Mouse (Mus musculus) layer of hippocampus, adult 2 months (tissue): ENCODE measurements at regions not wholly inside any gene's neighbourhood (a gene's known extent, or its start where the extent isn't known, plus 50 kb on each side); places are given as distances from the start of the nearest gene placed in this dataset.
"Not testable (repeated sequence)": the region's sequence is repeated elsewhere in the genome, so short reads cannot be mapped to it uniquely, and the experiment has no call there.

Source experiments
- DNase-seq, 2 experiments: peaks; one replicate each; pipeline ENCODE4 v3.0.0; 2022; ENCODE audit warnings: low spot score in 2 of 2
- H3K27ac ChIP-seq: fragments of 200-600 bp; 2 replicates; pipeline ENCODE4 v1.8.1; 2022
- H3K4me3 ChIP-seq: fragments of 200-600 bp; 2 replicates; pipeline ENCODE4 v1.8.1; 2022; ENCODE audit warnings: mild to moderate bottlenecking
- CTCF ChIP-seq: fragments of 200-600 bp; conservative IDR thresholded peaks from 2 replicates; pipeline ENCODE4 v1.8.1; 2022; ENCODE audit warnings: antibody characterized with exemption, mild to moderate bottlenecking, moderate library complexity

GRCm38 (mm10) chr6:22490762-22491161, 134.7 kb upstream of the Fam3c start:
- H3K27ac ChIP-seq = no peak overlapping the region
- DNase-seq = no peak
- H3K4me3 ChIP-seq = no peak overlapping the region
- TF ChIP-seq CTCF = no peak

GRCm38 (mm10) chr6:22487467-22487866, 131.4 kb upstream of the Fam3c start:
- no peak for DNase-seq
- Histone ChIP-seq H3K27ac (no peak overlapping the region), H3K4me3 (no peak overlapping the region)
- no peak for TF ChIP-seq CTCF

GRCm38 (mm10) chr6:22485828-22486518, 129.9 kb upstream of the Fam3c start:
- DNase-seq = no peak

GRCm38 (mm10) chr6:22482257-22482656, 126.2 kb upstream of the Fam3c start:
- H3K4me3 ChIP-seq, H3K27ac ChIP-seq, DNase-seq: not testable (repeated sequence)

More at GRCm38 (mm10) chr6:22485828-22486518, 129.9 kb upstream of the Fam3c start:
- H3K4me3 ChIP-seq = no peak overlapping the region
- no peak overlapping the region for H3K27ac ChIP-seq
- TF ChIP-seq CTCF = no peak

DNA sequence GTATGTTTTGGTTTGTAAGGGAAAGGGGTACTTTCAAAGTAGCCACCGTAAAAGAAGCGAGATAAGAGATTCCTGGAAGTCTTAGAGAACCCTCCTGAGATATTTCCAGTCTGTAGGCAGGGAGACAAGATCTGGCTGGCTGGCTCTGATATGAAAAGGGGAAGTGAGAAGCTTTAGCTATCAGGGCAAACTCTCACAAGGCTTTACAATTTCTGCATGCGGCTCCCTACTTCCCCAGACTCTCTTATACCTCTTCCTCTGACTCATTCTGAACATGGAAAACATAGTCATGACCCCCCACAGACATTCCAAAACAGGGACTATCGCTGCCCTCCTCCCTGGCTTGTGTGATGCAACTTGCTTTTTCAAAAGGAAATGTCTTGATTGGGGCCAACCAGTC, 118.6 kb upstream of the Fam3c start:
- no peak for DNase-seq
- H3K27ac ChIP-seq = no peak overlapping the region
- no peak for TF ChIP-seq CTCF
- no peak overlapping the region for H3K4me3 ChIP-seq

DNA sequence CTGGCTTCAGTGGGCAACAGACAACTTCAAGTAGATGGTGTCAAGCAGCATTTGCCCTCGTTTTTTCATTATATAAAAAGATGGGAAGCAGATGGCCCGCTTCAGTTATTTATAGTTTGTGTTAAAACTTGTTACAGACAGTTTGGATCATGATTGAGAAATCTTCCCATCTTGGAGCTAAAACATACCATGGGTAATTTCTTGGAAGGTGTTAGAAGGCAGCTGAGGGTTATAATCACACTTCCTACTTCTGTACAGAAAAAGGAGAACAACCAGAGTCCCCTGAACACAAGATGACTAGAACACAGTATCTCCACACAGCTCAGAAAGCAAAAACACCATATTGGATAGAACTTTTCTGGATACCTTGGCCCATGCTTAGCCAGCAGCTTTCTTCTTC, 118.0 kb upstream of the Fam3c start:
- TF ChIP-seq CTCF = no peak
- no peak for DNase-seq

GRCm38 (mm10) chr6:22472400-22472799, 116.4 kb upstream of the Fam3c start:
- not testable (repeated sequence) for H3K4me3 ChIP-seq, DNase-seq, H3K27ac ChIP-seq

More for the DNA sequence above, 118.0 kb upstream of the Fam3c start:
- Histone ChIP-seq H3K27ac (no peak overlapping the region), H3K4me3 (no peak overlapping the region)

DNA sequence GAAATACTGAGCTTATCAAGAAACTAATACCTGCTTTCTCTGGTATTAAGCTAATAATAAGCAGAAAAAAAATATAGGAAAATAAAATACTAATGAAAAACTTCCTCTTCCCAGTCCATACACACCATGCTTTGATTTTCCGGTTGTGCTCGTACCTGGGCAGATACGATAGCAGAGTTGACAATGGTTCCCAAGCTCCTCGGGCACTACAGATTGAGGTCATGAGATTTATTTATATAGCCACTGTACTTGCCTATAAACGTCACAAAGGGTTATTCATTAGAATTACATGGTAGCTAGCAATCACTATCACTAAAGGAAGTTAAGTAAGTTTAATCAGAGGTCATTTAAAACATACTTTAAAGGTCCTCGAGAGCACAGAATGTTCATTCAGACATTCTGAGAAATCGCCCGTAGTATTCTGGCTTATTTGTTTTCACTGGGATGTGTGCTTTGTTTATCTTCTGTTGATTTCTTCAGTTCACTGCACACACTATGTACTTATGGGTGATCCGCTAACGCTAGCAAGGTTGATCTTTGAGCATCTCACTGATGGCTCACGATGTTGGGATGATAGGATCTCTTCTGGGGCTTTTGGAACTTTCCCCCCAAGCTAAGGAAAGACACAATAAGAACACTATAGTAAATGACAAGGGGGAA, 111.4 kb upstream of the Fam3c start:
- no peak for DNase-seq
- TF ChIP-seq CTCF = no peak
- Histone ChIP-seq H3K27ac (no peak overlapping the region), H3K4me3 (no peak overlapping the region)

GRCm38 (mm10) chr6:22465926-22466325, 109.9 kb upstream of the Fam3c start:
- no peak for TF ChIP-seq CTCF

DNA sequence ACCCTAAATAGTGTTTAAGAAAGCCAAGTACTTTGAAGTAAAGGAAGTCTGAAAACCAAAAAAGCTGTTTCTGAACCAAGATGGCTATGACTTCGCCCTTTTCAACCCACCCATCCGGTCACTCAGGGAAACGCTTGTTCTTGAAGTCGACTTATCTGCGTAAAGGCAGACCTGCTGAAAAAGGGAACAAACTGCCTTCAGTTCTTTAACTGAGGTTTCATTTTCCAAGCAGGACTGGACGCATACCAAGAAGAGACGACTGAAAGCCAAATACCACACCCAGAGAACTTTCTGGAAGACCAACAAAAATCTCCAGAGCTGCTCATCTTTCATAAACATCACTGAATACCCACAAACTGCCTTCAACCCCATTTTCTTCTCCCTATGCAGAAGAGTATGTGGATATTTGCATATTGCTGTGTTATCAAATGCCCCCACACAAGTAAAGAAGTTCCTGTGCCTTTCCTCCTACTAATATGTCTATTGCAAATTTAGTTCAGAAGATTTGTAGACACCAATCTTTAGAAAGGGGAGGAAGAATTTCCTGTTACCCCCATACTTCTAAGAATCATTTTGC, 103.5 kb upstream of the Fam3c start:
- no peak for TF ChIP-seq CTCF
- Histone ChIP-seq H3K4me3 (no peak overlapping the region), H3K27ac (no peak overlapping the region)
- DNase-seq = no peak

More at GRCm38 (mm10) chr6:22465926-22466325, 109.9 kb upstream of the Fam3c start:
- H3K4me3 ChIP-seq = no peak overlapping the region
- no peak for DNase-seq
- H3K27ac ChIP-seq = no peak overlapping the region

DNA sequence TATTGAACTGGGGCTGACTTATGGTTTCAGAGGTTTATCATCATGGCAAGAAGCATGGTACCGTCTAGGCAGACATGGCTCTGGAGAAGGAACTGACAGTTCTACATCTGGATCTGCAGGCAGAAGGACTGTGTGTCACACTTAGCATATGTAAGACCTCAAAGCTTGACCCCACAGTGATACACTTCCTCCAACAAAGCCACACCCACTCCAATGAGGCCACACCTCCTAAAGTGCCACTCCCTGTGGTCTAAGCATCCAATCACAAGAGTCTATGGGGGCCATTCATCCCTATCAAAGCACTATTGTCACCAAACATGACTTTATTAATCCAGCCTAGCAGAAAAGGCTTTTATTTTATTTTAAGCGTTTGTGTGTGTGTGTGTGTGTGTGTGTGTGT, 96.2 kb upstream of the Fam3c start:
- H3K27ac ChIP-seq = no peak overlapping the region
- DNase-seq = no peak
- H3K4me3 ChIP-seq = no peak overlapping the region
- no peak for TF ChIP-seq CTCF

GRCm38 (mm10) chr6:22450501-22450900, 94.5 kb upstream of the Fam3c start:
- no peak for TF ChIP-seq CTCF
- H3K4me3 ChIP-seq = no peak overlapping the region
- H3K27ac ChIP-seq = no peak overlapping the region
- DNase-seq = no peak

DNA sequence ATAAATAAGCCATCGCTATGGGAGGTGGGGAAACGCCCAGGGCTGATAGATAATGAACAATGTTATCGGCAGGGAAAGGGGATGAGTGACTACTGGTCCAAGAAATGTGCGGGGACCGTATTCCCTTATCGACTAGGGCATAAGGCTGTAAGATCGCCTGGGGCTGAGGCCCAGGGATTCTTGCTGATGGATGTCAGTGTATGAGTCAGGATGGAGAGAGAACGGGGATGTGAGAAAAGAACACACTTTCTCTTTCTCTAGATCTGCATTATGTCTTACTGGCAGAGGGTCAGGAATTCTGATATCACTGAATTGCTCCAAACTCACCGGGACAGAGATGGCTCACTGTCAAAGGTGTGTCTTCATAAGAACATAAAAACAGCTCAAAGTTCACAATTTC, 92.9 kb upstream of the Fam3c start:
- Histone ChIP-seq H3K4me3 (no peak overlapping the region), H3K27ac (no peak overlapping the region)
- TF ChIP-seq CTCF = no peak
- DNase-seq = no peak

GRCm38 (mm10) chr6:22447636-22448035, 91.6 kb upstream of the Fam3c start:
- no peak for DNase-seq
- H3K4me3 ChIP-seq = no peak overlapping the region
- H3K27ac ChIP-seq = no peak overlapping the region
- no peak for TF ChIP-seq CTCF
